Mouse (Mus musculus): ENCODE data around the gene Apba1. TPM values are rescaled to one million over a fixed set of nuclear protein-coding genes. Genes with fewer than 3 reads are reported as not detected.

Gene Apba1
- polyA plus RNA-seq, 2 experiments, result 0.04 to 0.07 TPM

GRCm38 (mm10) chr19:23803221-23803870 lies 44.7 kb downstream of the Apba1 start:
- ATAC-seq (ENCODE audit: insufficient read depth) (no peak), DNase-seq (ENCODE audit: low read depth in 3 of 3, low spot score in 3 of 3) (no peak)
- WGBS (ENCODE audit: insufficient replicate concordance), result 45% methylated on average over 4 of the region's 4 CpGs
- Histone ChIP-seq H3K27ac (no peak overlapping the region), H3K4me1 (replicated peaks; ENCODE audit: control insufficient read depth in 2 of 2, insufficient read depth in 2 of 2, low read length in 1 of 2) (no peaks in the 10 kb centered on the region), H3K9me3 (ENCODE audit: control insufficient read depth, low read length) (no peaks in the 10 kb centered on the region), H3K4me3 (ENCODE audit: insufficient read depth in 1 of 2, low read depth in 2 of 2, low read length in 2 of 2) (no peak overlapping the region), H3K36me3 (replicated peaks; ENCODE audit: control insufficient read depth, insufficient read depth, low read depth) (no peaks in the 10 kb centered on the region), H3K4me2 (ENCODE audit: low read depth) (no peak overlapping the region), H3K27me3 (ENCODE audit: control insufficient read depth, insufficient read depth, low read length) (no peaks in the 10 kb centered on the region), H3K9ac (replicated peaks) (no peak overlapping the region)
- TF ChIP-seq CTCF (IDR thresholded peaks at IDR 0.05; ENCODE audit: low read depth) (no peak), EP300 (IDR thresholded peaks at IDR 0.05; ENCODE audit: low read depth) (no peak)

DNA sequence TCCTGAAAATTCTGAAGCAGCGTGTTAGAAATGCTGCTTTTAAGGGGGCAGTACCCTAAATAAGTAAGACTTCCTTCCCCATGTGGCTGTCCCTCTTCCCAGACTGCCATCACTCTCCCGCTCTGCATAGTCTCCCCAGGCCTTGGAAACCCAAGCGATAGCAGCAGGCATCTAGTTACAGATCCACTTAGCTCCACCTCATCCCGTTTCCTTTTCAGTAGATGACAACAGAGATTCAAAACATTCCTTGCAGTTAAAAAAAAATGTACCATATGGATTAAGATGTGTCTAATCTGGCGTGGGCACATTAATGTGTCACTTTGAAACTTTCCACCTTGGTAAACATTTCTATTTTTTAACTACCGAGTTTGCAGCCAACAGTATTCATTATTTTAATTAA lies 48.1 kb downstream of the Apba1 start:
- Histone ChIP-seq H3K4me1 (replicated peaks; ENCODE audit: control insufficient read depth in 2 of 2, insufficient read depth in 2 of 2, low read length in 1 of 2) (no peaks in the 10 kb centered on the region), H3K36me3 (replicated peaks; ENCODE audit: control insufficient read depth, insufficient read depth, low read depth) (no peaks in the 10 kb centered on the region), H3K27ac (no peak overlapping the region), H3K9me3 (ENCODE audit: control insufficient read depth, low read length) (no peaks in the 10 kb centered on the region), H3K27me3 (ENCODE audit: control insufficient read depth, insufficient read depth, low read length) (no peaks in the 10 kb centered on the region), H3K9ac (replicated peaks) (no peak overlapping the region), H3K4me2 (ENCODE audit: low read depth) (no peak overlapping the region), H3K4me3 (ENCODE audit: insufficient read depth in 1 of 2, low read depth in 2 of 2, low read length in 2 of 2) (no peak overlapping the region)
- no peak for DNase-seq (ENCODE audit: low read depth in 3 of 3, low spot score in 3 of 3)
- ATAC-seq (ENCODE audit: insufficient read depth), result no peak
- TF ChIP-seq EP300 (IDR thresholded peaks at IDR 0.05; ENCODE audit: low read depth) (no peak), CTCF (IDR thresholded peaks at IDR 0.05; ENCODE audit: low read depth) (no peak)
- 44% methylated on average over 6 of the region's 6 CpGs for WGBS (ENCODE audit: insufficient replicate concordance)

DNA sequence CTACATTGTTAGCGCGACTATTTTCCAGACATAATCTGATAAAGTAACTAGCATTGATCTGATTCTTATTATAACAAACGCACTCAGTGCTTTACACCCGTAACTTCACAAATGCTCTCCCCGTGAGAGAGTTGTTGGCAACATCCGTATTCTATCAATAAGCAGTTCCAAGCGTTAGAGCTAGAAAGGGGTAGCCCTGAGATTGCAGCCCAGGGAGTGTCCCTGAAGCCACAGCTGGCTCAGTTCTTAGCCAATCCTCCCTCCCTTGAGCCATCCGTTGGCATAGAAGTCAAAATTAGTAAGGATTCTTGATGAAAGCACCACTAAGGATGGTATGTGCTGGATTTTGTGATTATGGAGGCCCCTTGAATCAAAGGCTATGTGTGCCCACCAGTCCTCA lies 48.7 kb downstream of the Apba1 start:
- Histone ChIP-seq H3K27ac (no peak overlapping the region), H3K4me3 (ENCODE audit: insufficient read depth in 1 of 2, low read depth in 2 of 2, low read length in 2 of 2) (no peak overlapping the region), H3K4me1 (replicated peaks; ENCODE audit: control insufficient read depth in 2 of 2, insufficient read depth in 2 of 2, low read length in 1 of 2) (no peaks in the 10 kb centered on the region), H3K9me3 (ENCODE audit: control insufficient read depth, low read length) (no peaks in the 10 kb centered on the region), H3K36me3 (replicated peaks; ENCODE audit: control insufficient read depth, insufficient read depth, low read depth) (no peaks in the 10 kb centered on the region), H3K9ac (replicated peaks) (no peak overlapping the region), H3K27me3 (ENCODE audit: control insufficient read depth, insufficient read depth, low read length) (no peaks in the 10 kb centered on the region), H3K4me2 (ENCODE audit: low read depth) (no peak overlapping the region)
- ATAC-seq (ENCODE audit: insufficient read depth), result no peak
- no peak for TF ChIP-seq EP300 (IDR thresholded peaks at IDR 0.05; ENCODE audit: low read depth)
- no peak for DNase-seq (ENCODE audit: low read depth in 3 of 3, low spot score in 3 of 3)
- 68% methylated on average over 8 of the region's 8 CpGs for WGBS (ENCODE audit: insufficient replicate concordance)

DNA sequence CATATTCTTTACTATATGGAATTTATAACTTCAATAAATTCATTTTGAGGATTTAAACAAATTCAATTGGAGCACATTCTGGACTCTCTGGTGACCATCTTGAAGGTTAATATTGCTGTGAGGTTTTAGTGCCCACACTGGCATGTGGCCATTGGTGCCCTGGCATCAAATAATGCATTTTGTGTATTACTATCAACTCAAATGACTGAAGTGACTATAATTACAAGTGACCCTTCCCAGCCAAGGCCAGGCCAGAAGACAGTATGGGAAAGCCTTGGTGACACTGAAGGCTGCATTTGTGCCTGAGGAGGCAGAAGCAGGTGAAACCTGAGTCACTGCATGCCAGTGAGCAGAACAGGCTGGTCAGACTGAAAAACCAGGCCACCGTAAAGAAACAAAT lies 50.5 kb downstream of the Apba1 start:
- Histone ChIP-seq H3K4me3 (ENCODE audit: insufficient read depth in 1 of 2, low read depth in 2 of 2, low read length in 2 of 2) (no peak overlapping the region), H3K36me3 (replicated peaks; ENCODE audit: control insufficient read depth, insufficient read depth, low read depth) (no peaks in the 10 kb centered on the region), H3K27me3 (ENCODE audit: control insufficient read depth, insufficient read depth, low read length) (no peaks in the 10 kb centered on the region), H3K4me2 (ENCODE audit: low read depth) (no peak overlapping the region), H3K9ac (replicated peaks) (no peak overlapping the region), H3K27ac (no peak overlapping the region), H3K9me3 (ENCODE audit: control insufficient read depth, low read length) (no peaks in the 10 kb centered on the region), H3K4me1 (replicated peaks; ENCODE audit: control insufficient read depth in 2 of 2, insufficient read depth in 2 of 2, low read length in 1 of 2) (no peaks in the 10 kb centered on the region)
- WGBS (ENCODE audit: insufficient replicate concordance), result 85% methylated on average over 1 of the region's 1 CpGs
- ATAC-seq (ENCODE audit: insufficient read depth), result no peak
- no peak for DNase-seq (ENCODE audit: low read depth in 3 of 3, low spot score in 3 of 3)
- no peak for TF ChIP-seq EP300 (IDR thresholded peaks at IDR 0.05; ENCODE audit: low read depth)
- no peak for TF ChIP-seq CTCF (IDR thresholded peaks at IDR 0.05; ENCODE audit: low read depth)

DNA sequence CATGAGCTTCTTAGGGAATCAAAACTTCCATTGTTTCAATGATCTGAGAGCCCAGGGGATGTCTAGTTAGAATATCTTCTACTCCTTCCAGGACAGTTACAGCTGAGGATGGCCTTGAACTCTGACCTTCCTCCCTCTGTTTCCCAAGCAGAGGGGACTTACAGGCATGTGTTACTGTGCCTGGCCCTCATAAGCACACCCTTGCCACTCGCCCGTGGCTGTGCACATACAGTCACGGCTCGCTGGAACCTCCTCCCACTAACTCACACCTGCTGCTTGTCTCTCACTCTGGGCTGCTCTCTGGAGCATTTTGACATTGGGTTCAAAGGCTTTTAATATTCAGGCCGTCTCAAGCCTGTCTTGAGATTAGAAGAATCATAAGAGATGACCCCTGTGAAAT lies 51.8 kb downstream of the Apba1 start:
- no peak for TF ChIP-seq EP300 (IDR thresholded peaks at IDR 0.05; ENCODE audit: low read depth)
- 66% methylated on average over 5 of the region's 5 CpGs for WGBS (ENCODE audit: insufficient replicate concordance)
- H3K4me1 ChIP-seq (replicated peaks; ENCODE audit: control insufficient read depth in 2 of 2, insufficient read depth in 2 of 2, low read length in 1 of 2), result no peaks in the 10 kb centered on the region
- H3K4me2 ChIP-seq (ENCODE audit: low read depth), result no peak overlapping the region
- no peaks in the 10 kb centered on the region for H3K36me3 ChIP-seq (replicated peaks; ENCODE audit: control insufficient read depth, insufficient read depth, low read depth)
- DNase-seq (ENCODE audit: low read depth in 3 of 3, low spot score in 3 of 3), result no peak
- no peaks in the 10 kb centered on the region for H3K9me3 ChIP-seq (ENCODE audit: control insufficient read depth, low read length)
- H3K27ac ChIP-seq, result no peak overlapping the region
- no peak overlapping the region for H3K9ac ChIP-seq (replicated peaks)
- no peaks in the 10 kb centered on the region for H3K27me3 ChIP-seq (ENCODE audit: control insufficient read depth, insufficient read depth, low read length)
- H3K4me3 ChIP-seq (ENCODE audit: insufficient read depth in 1 of 2, low read depth in 2 of 2, low read length in 2 of 2), result no peak overlapping the region
- ATAC-seq (ENCODE audit: insufficient read depth), result no peak

All from liver, embryonic 14.5 days (tissue).